Mouse (Mus musculus): ENCODE results near the gene Tlx1. TPM values are rescaled to one million over a fixed set of nuclear protein-coding genes. Genes with fewer than 3 reads are reported as not detected.

Tlx1 gene
- polyA plus RNA-seq, 1 experiment: not detected

- Histone ChIP-seq H3K4me1 (ENCODE audit: control insufficient read depth, insufficient read depth, low read length) (no peaks in the 10 kb centered on the region), H3K27ac (ENCODE audit: insufficient read depth, low read length) (no peak overlapping the region), H3K4me3 (ENCODE audit: insufficient read depth, low read length) (no peak overlapping the region)
- TF ChIP-seq POLR2A (IDR thresholded peaks at IDR 0.05; ENCODE audit: low read depth, low read length) (no peak), CTCF (IDR thresholded peaks at IDR 0.05; ENCODE audit: borderline replicate concordance, insufficient read depth, low read length) (no peak)
Measured at GRCm38 (mm10) chr19:45156381-45156780, 5.9 kb downstream of the Tlx1 start.

DNA sequence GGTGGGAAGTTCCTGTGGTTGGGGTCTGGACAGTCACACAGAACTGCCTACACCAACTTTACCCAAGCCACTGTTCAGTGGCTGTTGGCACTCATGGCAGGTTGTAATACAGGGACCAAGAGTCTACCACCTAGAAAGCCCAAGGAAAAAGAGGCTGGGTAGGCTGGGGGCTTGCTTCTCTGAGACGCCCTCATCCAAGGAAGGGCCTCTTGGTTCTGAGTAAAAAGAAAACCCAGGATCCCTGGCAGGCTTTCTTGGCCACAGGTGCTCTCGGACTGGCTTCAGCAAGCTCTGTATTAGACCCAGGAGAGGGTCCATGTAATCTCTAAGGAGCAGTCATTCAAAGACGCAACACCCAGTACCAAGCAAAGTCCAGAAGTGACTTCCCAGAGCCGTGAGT lies 7.7 kb downstream of the Tlx1 start:
- Histone ChIP-seq H3K27ac (ENCODE audit: insufficient read depth, low read length) (no peak overlapping the region), H3K4me1 (ENCODE audit: control insufficient read depth, insufficient read depth, low read length) (no peaks in the 10 kb centered on the region), H3K4me3 (ENCODE audit: insufficient read depth, low read length) (no peak overlapping the region)
- TF ChIP-seq POLR2A (IDR thresholded peaks at IDR 0.05; ENCODE audit: low read depth, low read length) (no peak), CTCF (IDR thresholded peaks at IDR 0.05; ENCODE audit: borderline replicate concordance, insufficient read depth, low read length) (no peak)

DNA sequence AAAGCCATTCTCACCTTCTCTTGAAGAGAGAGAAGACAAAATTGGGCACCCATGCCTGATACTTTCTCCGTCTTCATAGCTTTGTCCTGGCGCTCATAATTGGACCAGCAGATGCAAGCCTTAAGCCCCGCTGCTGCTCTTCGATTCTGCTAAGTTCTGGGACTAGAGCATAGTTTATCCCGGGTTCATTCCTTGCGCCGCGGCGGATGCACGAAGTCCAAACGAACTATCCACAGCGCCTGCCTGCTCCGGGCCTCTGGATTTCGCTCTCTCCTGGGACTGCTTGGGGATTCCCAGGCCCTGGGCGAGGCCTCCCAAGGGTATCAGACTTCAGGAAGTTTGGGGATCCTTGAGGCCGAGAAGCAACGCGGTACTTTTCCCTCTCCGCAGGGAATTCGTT lies 8.4 kb downstream of the Tlx1 start:
- no peaks in the 10 kb centered on the region for H3K4me1 ChIP-seq (ENCODE audit: control insufficient read depth, insufficient read depth, low read length)

DNA sequence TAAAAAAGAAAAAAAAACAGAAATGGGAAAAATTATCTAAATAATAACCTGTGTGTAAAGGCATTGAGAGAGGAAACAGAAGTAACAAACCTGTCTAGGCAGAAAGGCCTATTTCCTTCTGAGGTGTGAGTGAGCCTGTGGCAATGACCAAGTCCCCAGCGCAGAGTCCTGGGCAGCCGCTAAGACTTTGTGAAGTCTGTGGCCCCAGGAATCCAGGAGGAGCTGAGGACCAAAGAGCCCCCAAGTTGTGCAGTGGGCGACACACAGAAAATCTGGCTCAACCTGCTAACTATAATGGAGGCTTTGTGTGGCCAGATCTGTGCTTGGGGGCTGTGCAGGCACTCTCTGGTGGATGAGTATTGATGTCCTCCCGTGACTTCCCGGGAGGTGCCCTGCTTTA lies 9.0 kb downstream of the Tlx1 start:
- no peak overlapping the region for H3K4me3 ChIP-seq (ENCODE audit: insufficient read depth, low read length)
- H3K4me1 ChIP-seq (ENCODE audit: control insufficient read depth, insufficient read depth, low read length): no peaks in the 10 kb centered on the region
- H3K27ac ChIP-seq (ENCODE audit: insufficient read depth, low read length): no peak overlapping the region
- TF ChIP-seq CTCF (IDR thresholded peaks at IDR 0.05; ENCODE audit: borderline replicate concordance, insufficient read depth, low read length) (no peak), POLR2A (IDR thresholded peaks at IDR 0.05; ENCODE audit: low read depth, low read length) (no peak)

More for the DNA sequence above, 8.4 kb downstream of the Tlx1 start:
- Histone ChIP-seq H3K27ac (ENCODE audit: insufficient read depth, low read length) (no peak overlapping the region), H3K4me3 (ENCODE audit: insufficient read depth, low read length) (no peak overlapping the region)
- TF ChIP-seq POLR2A (IDR thresholded peaks at IDR 0.05; ENCODE audit: low read depth, low read length) (no peak), CTCF (IDR thresholded peaks at IDR 0.05; ENCODE audit: borderline replicate concordance, insufficient read depth, low read length) (no peak)

GRCm38 (mm10) chr19:45159991-45160390 lies 9.5 kb downstream of the Tlx1 start:
- no peak overlapping the region for H3K27ac ChIP-seq (ENCODE audit: insufficient read depth, low read length)
- TF ChIP-seq POLR2A (IDR thresholded peaks at IDR 0.05; ENCODE audit: low read depth, low read length) (no peak), CTCF (IDR thresholded peaks at IDR 0.05; ENCODE audit: borderline replicate concordance, insufficient read depth, low read length) (no peak)
- no peaks in the 10 kb centered on the region for H3K4me1 ChIP-seq (ENCODE audit: control insufficient read depth, insufficient read depth, low read length)
- H3K4me3 ChIP-seq (ENCODE audit: insufficient read depth, low read length): no peak overlapping the region

GRCm38 (mm10) chr19:45160523-45160922 lies 10.0 kb downstream of the Tlx1 start:
- TF ChIP-seq POLR2A (IDR thresholded peaks at IDR 0.05; ENCODE audit: low read depth, low read length) (no peak), CTCF (IDR thresholded peaks at IDR 0.05; ENCODE audit: borderline replicate concordance, insufficient read depth, low read length) (no peak)
- Histone ChIP-seq H3K27ac (ENCODE audit: insufficient read depth, low read length) (no peak overlapping the region), H3K4me3 (ENCODE audit: insufficient read depth, low read length) (no peak overlapping the region), H3K4me1 (ENCODE audit: control insufficient read depth, insufficient read depth, low read length) (no peaks in the 10 kb centered on the region)

GRCm38 (mm10) chr19:45161093-45161492 lies 10.6 kb downstream of the Tlx1 start:
- H3K4me1 ChIP-seq (ENCODE audit: control insufficient read depth, insufficient read depth, low read length): no peaks in the 10 kb centered on the region
- H3K4me3 ChIP-seq (ENCODE audit: insufficient read depth, low read length): no peak overlapping the region
- TF ChIP-seq CTCF (IDR thresholded peaks at IDR 0.05; ENCODE audit: borderline replicate concordance, insufficient read depth, low read length): peak; percentile 41; the same call in 1 of the 2 replicates
- no peak for TF ChIP-seq POLR2A (IDR thresholded peaks at IDR 0.05; ENCODE audit: low read depth, low read length)
- H3K27ac ChIP-seq (ENCODE audit: insufficient read depth, low read length): no peak overlapping the region

DNA sequence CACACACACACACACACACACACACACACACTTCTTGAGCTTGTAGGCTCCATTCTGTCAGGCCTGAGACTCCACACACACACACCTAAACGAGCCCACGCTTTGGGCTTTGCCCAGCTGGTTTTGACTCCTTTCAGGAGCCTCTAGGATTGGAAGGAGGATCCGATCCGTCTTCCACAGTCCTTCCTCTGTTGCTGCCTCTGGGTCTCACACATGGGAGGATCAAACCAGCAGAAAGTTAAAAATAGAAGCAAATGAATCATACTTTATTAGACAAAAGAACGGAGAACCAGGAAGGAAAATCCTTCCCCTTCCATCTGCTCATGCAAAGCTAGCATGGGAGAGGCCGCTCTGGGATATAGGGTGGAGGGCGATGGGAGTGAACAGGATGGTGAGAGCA lies 11.7 kb downstream of the Tlx1 start:
- no peak overlapping the region for H3K4me3 ChIP-seq (ENCODE audit: insufficient read depth, low read length)
- TF ChIP-seq CTCF (IDR thresholded peaks at IDR 0.05; ENCODE audit: borderline replicate concordance, insufficient read depth, low read length): no peak
- no peak for TF ChIP-seq POLR2A (IDR thresholded peaks at IDR 0.05; ENCODE audit: low read depth, low read length)
- no peaks in the 10 kb centered on the region for H3K4me1 ChIP-seq (ENCODE audit: control insufficient read depth, insufficient read depth, low read length)
- no peak overlapping the region for H3K27ac ChIP-seq (ENCODE audit: insufficient read depth, low read length)

GRCm38 (mm10) chr19:45162871-45163270 lies 12.4 kb downstream of the Tlx1 start:
- TF ChIP-seq POLR2A (IDR thresholded peaks at IDR 0.05; ENCODE audit: low read depth, low read length): no peak
- no peak for TF ChIP-seq CTCF (IDR thresholded peaks at IDR 0.05; ENCODE audit: borderline replicate concordance, insufficient read depth, low read length)
- H3K4me1 ChIP-seq (ENCODE audit: control insufficient read depth, insufficient read depth, low read length): no peaks in the 10 kb centered on the region
- H3K4me3 ChIP-seq (ENCODE audit: insufficient read depth, low read length): no peak overlapping the region
- no peak overlapping the region for H3K27ac ChIP-seq (ENCODE audit: insufficient read depth, low read length)

- Histone ChIP-seq H3K27ac (ENCODE audit: insufficient read depth, low read length) (no peak overlapping the region), H3K4me3 (ENCODE audit: insufficient read depth, low read length) (no peak overlapping the region), H3K4me1 (ENCODE audit: control insufficient read depth, insufficient read depth, low read length) (no peaks in the 10 kb centered on the region)
- TF ChIP-seq POLR2A (IDR thresholded peaks at IDR 0.05; ENCODE audit: low read depth, low read length) (no peak), CTCF (IDR thresholded peaks at IDR 0.05; ENCODE audit: borderline replicate concordance, insufficient read depth, low read length) (no peak)
Measured at GRCm38 (mm10) chr19:45170451-45170850, 20.0 kb downstream of the Tlx1 start.

DNA sequence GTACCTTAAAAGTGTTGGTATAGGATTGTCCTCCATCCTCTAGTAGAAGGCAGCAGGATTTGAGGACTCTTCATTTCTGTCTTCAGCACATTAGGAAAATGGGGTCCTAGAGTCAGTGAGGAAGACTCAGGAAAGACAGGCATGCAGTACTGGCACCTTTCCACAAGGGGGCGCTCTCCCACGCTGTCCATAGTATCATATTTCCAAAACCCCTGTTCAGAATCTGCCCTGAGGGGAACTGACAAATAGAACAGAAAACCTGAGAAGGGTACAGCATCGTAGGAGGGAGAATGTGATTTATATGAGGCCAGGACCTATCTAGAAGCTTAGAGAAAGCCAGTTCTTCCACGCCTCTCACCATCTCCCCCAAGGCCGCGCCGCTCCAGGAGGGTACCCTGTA lies 24.3 kb downstream of the Tlx1 start:
- no peak overlapping the region for H3K4me3 ChIP-seq (ENCODE audit: insufficient read depth, low read length)
- H3K27ac ChIP-seq (ENCODE audit: insufficient read depth, low read length): no peak overlapping the region
- no peak for TF ChIP-seq POLR2A (IDR thresholded peaks at IDR 0.05; ENCODE audit: low read depth, low read length)
- TF ChIP-seq CTCF (IDR thresholded peaks at IDR 0.05; ENCODE audit: borderline replicate concordance, insufficient read depth, low read length): peak; percentile 56; the same call in 1 of the 2 replicates
- no peaks in the 10 kb centered on the region for H3K4me1 ChIP-seq (ENCODE audit: control insufficient read depth, insufficient read depth, low read length)

Data from embryonic fibroblast, embryonic 13.5 days (primary cell).